Mouse (Mus musculus) myocyte (in vitro differentiated cells): ENCODE measurements around the gene Zar1.
"Not testable (repeated sequence)": the region's sequence is repeated elsewhere in the genome, so short reads cannot be mapped to it uniquely, and the experiment has no call there.

Experiments
- CEBPB ChIP-seq: IDR thresholded peaks from 2 replicates; pipeline ENCODE4 v1.6.1; 2011; ENCODE audit warnings: mild to moderate bottlenecking, moderate library complexity; ENCODE audit not compliant: poor library complexity, insufficient read depth, severe bottlenecking
- MAX ChIP-seq: IDR thresholded peaks from one replicate; pipeline ENCODE4 v1.6.1; 2011; ENCODE audit warnings: low read depth, mild to moderate bottlenecking, control low read depth
- MYOD1 ChIP-seq, 3 experiments: IDR thresholded peaks; one replicate each; pipeline ENCODE4 v1.6.1; 2011; ENCODE audit warnings: control low read depth in 2 of 3, low read depth in 2 of 3, mild to moderate bottlenecking in 2 of 3, moderate library complexity in 1 of 3; ENCODE audit not compliant: insufficient read length in 2 of 3, control insufficient read depth in 1 of 3
- MYOG ChIP-seq, 3 experiments: IDR thresholded peaks; one replicate each; pipeline ENCODE4 v1.6.1; 2011; ENCODE audit warnings: control low read depth in 2 of 3, low read depth in 2 of 3, mild to moderate bottlenecking in 2 of 3; ENCODE audit not compliant: insufficient read length in 2 of 3, control insufficient read depth in 1 of 3, insufficient read depth in 1 of 3
- POLR2A ChIP-seq: IDR thresholded peaks from one replicate; pipeline ENCODE4 v1.6.1; 2011; ENCODE audit warnings: low read depth, mild to moderate bottlenecking, control low read depth, moderate library complexity; ENCODE audit not compliant: insufficient read length
- POLR2AphosphoS2 ChIP-seq: IDR thresholded peaks from one replicate; pipeline ENCODE4 v1.6.1; 2011; ENCODE audit warnings: low read depth, control low read depth; ENCODE audit not compliant: insufficient read length
- TCF3 ChIP-seq: IDR thresholded peaks from one replicate; pipeline ENCODE4 v1.6.1; 2011; ENCODE audit warnings: low read depth, control low read depth; ENCODE audit not compliant: insufficient read length
- USF1 ChIP-seq: IDR thresholded peaks from one replicate; pipeline ENCODE4 v1.6.1; 2011; ENCODE audit warnings: low read depth, mild to moderate bottlenecking, control low read depth, moderate library complexity

GRCm38 (mm10) chr5:72586122-72586521, 5.1 kb upstream of the Zar1 start:
- TF ChIP-seq POLR2A; USF1; MYOD1 (IDR thresholded peaks at IDR 0.05; ENCODE audit: control insufficient read depth in 1 of 3, insufficient read length in 2 of 3, low read depth in 2 of 3); CEBPB; MAX; TCF3; POLR2AphosphoS2; MYOG (IDR thresholded peaks at IDR 0.05; ENCODE audit: control insufficient read depth in 1 of 3, insufficient read depth in 1 of 3, insufficient read length in 2 of 3, low read depth in 2 of 3): not testable (repeated sequence)
